ENCODE assay signal across 9 mouse cellular contexts in the genomic region with DNA sequence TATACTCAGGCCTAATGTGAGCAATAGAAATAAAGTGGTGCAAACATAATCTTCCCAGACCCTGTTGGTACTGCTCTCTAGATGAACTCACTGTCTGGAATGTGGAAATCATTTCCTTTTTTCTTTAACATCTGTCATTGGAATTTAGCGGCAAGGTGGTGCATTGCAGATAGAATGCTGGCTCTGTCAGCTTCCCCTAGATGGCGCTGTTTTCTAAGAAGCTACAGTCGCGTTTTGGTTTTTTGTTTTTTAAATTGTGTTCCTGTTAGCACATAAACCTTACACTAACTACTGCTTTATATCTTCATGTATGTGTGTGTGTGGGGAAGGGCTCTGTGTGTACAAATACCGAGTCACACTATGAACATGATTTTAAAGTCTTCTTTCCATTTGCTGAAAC. TPM values are rescaled to one million over a fixed set of nuclear protein-coding genes. Genes with fewer than 3 reads are reported as not detected.
DNase-seq lines count a peak whose midpoint lies in the region; ATAC-seq and TF ChIP-seq lines count a peak whose summit lies in the region.
"Had no signal": no experiment of that assay in that cellular context is flagged by ENCODE, and none has a peak within 500 bp of the region (broad histone marks: within the 10 kb centered on the region; RNA-seq: fewer than 3 reads in every experiment).

No protein-coding gene starts in this region.

- no peak for TF ChIP-seq POLR2A in spleen, adult 2 months (IDR thresholded peaks at IDR 0.05; ENCODE audit: low read depth, low read length)

- WGBS in spleen, adult 2 months = 4% methylated on average over 5 of the region's 5 CpGs

- H3K4me1 ChIP-seq in spleen, adult 2 months (ENCODE audit: control insufficient read depth, insufficient read depth, insufficient read length) = no peaks in the 10 kb centered on the region

- peak; percentile 38; the same call in 1 of the 2 replicates for TF ChIP-seq CTCF in spleen, adult 2 months (IDR thresholded peaks at IDR 0.05; ENCODE audit: extremely low read depth, insufficient read depth, insufficient read length, insufficient replicate concordance)

- no peak overlapping the region for H3K27ac ChIP-seq in spleen, adult 2 months (ENCODE audit: insufficient read depth, low read length)
- H3K27ac ChIP-seq: heart, embryonic 15.5 days had no signal

- DNase-seq in cerebellum, adult 11-12 months = no peak
- DNase-seq in spleen, adult 2 months (ENCODE audit: low read depth in 1 of 2, low spot score in 2 of 2) = no peak
- no peak for DNase-seq in spleen, adult 18-20 months
- DNase-seq in cerebellum, postnatal 36 days = peak; percentile 9 to 36
- peak; percentile 58 for DNase-seq in hindlimb bud, embryonic 11.5 days (ENCODE audit: extremely low spot score, low read depth, low spot score)
- peak; percentile 82 for DNase-seq in mesoderm, embryonic 11.5 days (ENCODE audit: low read depth, low spot score)

- no peak overlapping the region for H3K4me3 ChIP-seq in spleen, adult 2 months (ENCODE audit: extremely low read depth, insufficient read depth, insufficient read length)
- H3K4me3 ChIP-seq: heart, embryonic 15.5 days had no signal

- ATAC-seq in cerebellum, adult (ENCODE audit: insufficient number of reproducible peaks, low FRiP score, low TSS enrichment) = peak; percentile 75
- ATAC-seq in erythroid progenitor cell, adult 5-6 weeks (replicated peaks; ENCODE audit: low FRiP score, poor library complexity, severe bottlenecking) = no peak

- no peaks in the 10 kb centered on the region for H3K36me3 ChIP-seq in spleen, adult 2 months (ENCODE audit: control insufficient read depth, insufficient read depth, low read length)
- H3K36me3 ChIP-seq: heart, embryonic 15.5 days had no signal

- H3K27me3 ChIP-seq in spleen, adult 2 months (ENCODE audit: control insufficient read depth, insufficient read depth, low read length) = no peaks in the 10 kb centered on the region
- H3K27me3 ChIP-seq: heart, embryonic 15.5 days had no signal

RNA-seq across cellular contexts. Expression of a gene that starts 13.9 kb away (rescaled TPM):
- polyA plus RNA-seq in spleen, adult 2 months (2012; rRNA removed) = not detected in 2 replicates
- not detected in 2 replicates for total RNA-seq in erythroid progenitor cell, adult 5-6 weeks (2015; ENCODE audit: low replicate concordance)
- total RNA-seq in erythroid progenitor cell, adult 5-6 weeks (2017; ENCODE audit: low replicate concordance) = 0.39 TPM in 1 of 2 replicates, not detected in the other
- polyA plus RNA-seq: heart, embryonic 15.5 days had no signal

RNA-seq across cellular contexts. Expression of a gene that starts 19.8 kb away (rescaled TPM):
- not detected in 2 replicates for polyA plus RNA-seq in spleen, adult 2 months (2012; rRNA removed)
- not detected in 2 replicates for total RNA-seq in erythroid progenitor cell, adult 5-6 weeks (2015; ENCODE audit: low replicate concordance)
- total RNA-seq in erythroid progenitor cell, adult 5-6 weeks (2017; ENCODE audit: low replicate concordance) = not detected in 2 replicates
- polyA plus RNA-seq: heart, embryonic 15.5 days had no signal

Comparison
In these comparisons a context has a peak if more than half of its experiments do, and no peak if none do; other contexts are left out.
1. DNase-seq: peak in cerebellum, postnatal 36 days (2 of 2), hindlimb bud, embryonic 11.5 days (single experiment) and mesoderm, embryonic 11.5 days (single experiment); none in cerebellum, adult 11-12 months (single experiment), spleen, adult 2 months (0 of 2) and spleen, adult 18-20 months (0 of 2).